8 mouse cellular contexts compared by ENCODE assay signal in the genomic region with DNA sequence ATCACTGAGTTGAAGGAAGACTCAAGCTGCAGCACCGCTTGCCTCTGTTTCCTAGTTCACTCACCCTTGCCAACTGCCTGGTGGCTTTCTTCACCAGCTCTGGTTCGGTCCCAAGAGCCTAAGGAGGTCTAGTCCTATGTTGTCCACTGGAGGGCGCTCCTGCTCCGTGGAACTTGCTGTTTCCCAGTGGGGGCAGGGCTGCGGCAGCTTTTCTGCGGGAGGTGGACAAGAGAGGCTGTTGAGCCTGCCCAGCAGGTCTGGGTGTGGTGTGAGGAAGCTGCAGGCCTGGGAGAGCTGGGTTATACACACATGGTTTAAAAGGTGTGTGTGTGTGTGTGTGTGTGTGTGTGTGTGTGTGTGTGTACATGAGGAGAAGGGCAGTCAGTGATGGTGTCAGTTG. TPM values are rescaled to one million over a fixed set of nuclear protein-coding genes. Genes with fewer than 3 reads are reported as not detected.
DNase-seq lines count a peak whose midpoint lies in the region; ATAC-seq and TF ChIP-seq lines count a peak whose summit lies in the region.

No protein-coding gene starts in this region.

- H3K27ac ChIP-seq in kidney, adult 2 months (ENCODE audit: insufficient read depth, low read depth, low read length), result no peak overlapping the region
- H3K27ac ChIP-seq in liver, adult 2 months (replicated peaks; ENCODE audit: insufficient read depth, low read depth, low read length), result no peak overlapping the region

- H3K79me2 ChIP-seq in liver, adult 2 months (ENCODE audit: control insufficient read depth, insufficient read depth, low read length), result no peaks in the 10 kb centered on the region

- H3K27me3 ChIP-seq in kidney, adult 2 months (replicated peaks; ENCODE audit: control insufficient read depth, insufficient read depth, low read length), result no peaks in the 10 kb centered on the region
- H3K27me3 ChIP-seq in liver, adult 2 months (ENCODE audit: control insufficient read depth, insufficient read depth, low read length), result no peaks in the 10 kb centered on the region

- no peak for TF ChIP-seq POLR2A in kidney, adult 2 months (IDR thresholded peaks at IDR 0.05; ENCODE audit: low read depth, low read length)
- TF ChIP-seq POLR2A in liver, adult 2 months (IDR thresholded peaks at IDR 0.05; ENCODE audit: extremely low read depth, insufficient read depth, low read length), result no peak

- H3K4me3 ChIP-seq in kidney, adult 2 months (ENCODE audit: insufficient read depth, low read depth, low read length), result no peak overlapping the region
- H3K4me3 ChIP-seq in liver, adult 2 months (ENCODE audit: insufficient read depth, low read depth, low read length), result no peak overlapping the region

- no peaks in the 10 kb centered on the region for H3K36me3 ChIP-seq in kidney, adult 2 months (ENCODE audit: control insufficient read depth, insufficient read depth, low read length)
- H3K36me3 ChIP-seq in liver, adult 2 months (ENCODE audit: control insufficient read depth, insufficient read depth, low read length), result no peaks in the 10 kb centered on the region

- 5% methylated on average over 6 of the region's 6 CpGs for WGBS in kidney, adult 2 months
- WGBS in liver, adult 2 months, result 7% methylated on average over 6 of the region's 6 CpGs

- DNase-seq in 3134 (ENCODE audit: extremely low read depth, insufficient read length, low spot score) (peak; percentile 84), R1 (ENCODE audit: low read depth, low spot score) (peak; percentile 88)
- DNase-seq in cerebellum, postnatal 36 days, result peak; percentile 79 to 80
- DNase-seq in kidney, adult 2 months, result peak; percentile 86
- DNase-seq in liver, adult 2 months (ENCODE audit: extremely low read depth, low read depth, low spot score), result peak; percentile 48
- peak; percentile 60 for DNase-seq in ovary, adult 18-20 months (ENCODE audit: low spot score)
- peak; percentile 76 for DNase-seq in testis, postnatal 14 days (ENCODE audit: low spot score)

- H3K9ac ChIP-seq in liver, adult 2 months (ENCODE audit: low read depth, low read length), result no peak overlapping the region

- peak; percentile 68 for ATAC-seq in granulocyte monocyte progenitor cell, adult 5-6 weeks (replicated peaks; ENCODE audit: poor library complexity, severe bottlenecking)

- TF ChIP-seq CTCF in kidney, adult 2 months (conservative IDR thresholded peaks at IDR 0.05; ENCODE audit: insufficient read depth, insufficient read length, low read depth, low read length), result peak; percentile 89
- peak; percentile 94 for TF ChIP-seq CTCF in liver, adult 2 months (IDR thresholded peaks at IDR 0.05; ENCODE audit: low read depth, low read length)

- H3K4me1 ChIP-seq in kidney, adult 2 months (ENCODE audit: control insufficient read depth, insufficient read depth, low read length), result no peaks in the 10 kb centered on the region
- H3K4me1 ChIP-seq in liver, adult 2 months (ENCODE audit: control insufficient read depth, insufficient read depth, low read length), result no peaks in the 10 kb centered on the region

RNA-seq across cellular contexts. Expression of gene 6030408B16Rik, which starts 34.3 kb away (rescaled TPM):
- total RNA-seq in granulocyte monocyte progenitor cell, adult 5-6 weeks (2014; fragmentation: Nextera tagmentation), result 0.60 TPM in 1 of 2 replicates, not detected in the other
- total RNA-seq in granulocyte monocyte progenitor cell, adult 5-6 weeks (2017), result 0.86 TPM in 1 of 2 replicates, not detected in the other
- polyA plus RNA-seq in kidney, adult 2 months (2012; rRNA removed), result 0.13 and 0.37 TPM in 2 replicates
- not detected in 2 replicates for total RNA-seq in liver, adult 2 months (2014; rRNA removed)
- polyA plus RNA-seq in liver, adult 2 months (2012; rRNA removed), result 0.10 TPM in 1 of 2 replicates, not detected in the other

RNA-seq across cellular contexts. Expression of gene Krt80, which starts 42.7 kb away (rescaled TPM):
- 3.2 and 4.2 TPM in 2 replicates for total RNA-seq in granulocyte monocyte progenitor cell, adult 5-6 weeks (2014; fragmentation: Nextera tagmentation)
- total RNA-seq in granulocyte monocyte progenitor cell, adult 5-6 weeks (2017), result 1.2 and 1.3 TPM in 2 replicates
- polyA plus RNA-seq in kidney, adult 2 months (2012; rRNA removed), result 14.2 and 14.7 TPM in 2 replicates
- total RNA-seq in liver, adult 2 months (2014; rRNA removed), result 0.07 and 0.09 TPM in 2 replicates
- polyA plus RNA-seq in liver, adult 2 months (2012; rRNA removed), result 0.15 and 0.46 TPM in 2 replicates

RNA-seq across cellular contexts. Expression of gene Atg101, which starts 43.2 kb away (rescaled TPM):
- 35.3 and 36.0 TPM in 2 replicates for total RNA-seq in granulocyte monocyte progenitor cell, adult 5-6 weeks (2014; fragmentation: Nextera tagmentation)
- 51.9 and 60.6 TPM in 2 replicates for total RNA-seq in granulocyte monocyte progenitor cell, adult 5-6 weeks (2017)
- 46.1 and 48.7 TPM in 2 replicates for polyA plus RNA-seq in kidney, adult 2 months (2012; rRNA removed)
- total RNA-seq in liver, adult 2 months (2014; rRNA removed), result 55.3 and 63.2 TPM in 2 replicates
- 89.3 and 94.5 TPM in 2 replicates for polyA plus RNA-seq in liver, adult 2 months (2012; rRNA removed)
